Mouse (Mus musculus) neural tube, embryonic 14.5 days (tissue): Measurements from ENCODE around the gene Calcoco1. TPM values are rescaled to one million over a fixed set of nuclear protein-coding genes. Genes with fewer than 3 reads are reported as not detected.

Experiments used
- ATAC-seq: fragments of 200-750 bp; cut with Nextera tagmentation; 2 replicates; pipeline ENCODE4 v1.8.0; 2017; ENCODE audit warnings: low read depth, mild to moderate bottlenecking, moderate TSS enrichment, moderate library complexity
- H3K27ac ChIP-seq: fragments of 300-500 bp; sonication (generic); 2 replicates; pipeline ENCODE4 v1.5.1; 2014; ENCODE audit warnings: low read depth, mild to moderate bottlenecking, control low read depth, low read length, moderate library complexity, mixed read lengths
- H3K27me3 ChIP-seq: fragments of 300-500 bp; sonication (generic); 2 replicates; pipeline ENCODE4 v1.6.1; 2014; ENCODE audit warnings: low read length; ENCODE audit not compliant: control insufficient read depth, insufficient read depth
- H3K36me3 ChIP-seq: fragments of 300-500 bp; sonication (generic); 2 replicates; pipeline ENCODE4 v1.6.1; 2014; ENCODE audit warnings: low read length, mixed read lengths; ENCODE audit not compliant: control insufficient read depth, insufficient read depth
- H3K4me1 ChIP-seq: fragments of 300-500 bp; sonication (generic); 2 replicates; pipeline ENCODE4 v1.6.1; 2014; ENCODE audit warnings: low read length; ENCODE audit not compliant: control insufficient read depth, insufficient read depth
- H3K4me2 ChIP-seq: fragments of 300-500 bp; sonication (generic); 2 replicates; pipeline ENCODE4 v1.6.1; 2014; ENCODE audit warnings: mild to moderate bottlenecking, low read depth, low read length, control low read depth
- H3K4me3 ChIP-seq: fragments of 300-500 bp; sonication (generic); 2 replicates; pipeline ENCODE4 v1.5.1; 2014; ENCODE audit warnings: low read depth, low read length, control low read depth, mixed read lengths
- H3K9ac ChIP-seq: fragments of 300-500 bp; sonication (generic); replicated peaks from 2 replicates; pipeline ENCODE4 v1.6.1; 2014; ENCODE audit warnings: low read depth, mild to moderate bottlenecking, control low read depth, low read length, mixed read lengths
- H3K9me3 ChIP-seq: fragments of 300-500 bp; sonication (generic); 2 replicates; pipeline ENCODE4 v1.6.1; 2016; ENCODE audit warnings: low read length; ENCODE audit not compliant: control insufficient read depth
- WGBS: fragments of 180-500 bp; shearing (Covaris S2); extraction: QIAGEN DNeasy Blood & Tissue Kit; methylation state at CpG from one replicate; pipeline ENCODE4 v1.1.7; 2014; 5-methylcytosine and 5-hydroxymethylcytosine counted together
- polyA plus RNA-seq: library from polyadenylated mRNA; unstranded; fragments of >200 nt; fragmentation: Nextera tagmentation; extraction: Ambion mirVana; gene quantifications from 2 replicates; pipeline ENCODE4 v1.2.1, GENCODE M21; 2014

The Calcoco1 gene
- polyA plus RNA-seq, 1 experiment from 2014 or later, result 23.5 TPM

DNA sequence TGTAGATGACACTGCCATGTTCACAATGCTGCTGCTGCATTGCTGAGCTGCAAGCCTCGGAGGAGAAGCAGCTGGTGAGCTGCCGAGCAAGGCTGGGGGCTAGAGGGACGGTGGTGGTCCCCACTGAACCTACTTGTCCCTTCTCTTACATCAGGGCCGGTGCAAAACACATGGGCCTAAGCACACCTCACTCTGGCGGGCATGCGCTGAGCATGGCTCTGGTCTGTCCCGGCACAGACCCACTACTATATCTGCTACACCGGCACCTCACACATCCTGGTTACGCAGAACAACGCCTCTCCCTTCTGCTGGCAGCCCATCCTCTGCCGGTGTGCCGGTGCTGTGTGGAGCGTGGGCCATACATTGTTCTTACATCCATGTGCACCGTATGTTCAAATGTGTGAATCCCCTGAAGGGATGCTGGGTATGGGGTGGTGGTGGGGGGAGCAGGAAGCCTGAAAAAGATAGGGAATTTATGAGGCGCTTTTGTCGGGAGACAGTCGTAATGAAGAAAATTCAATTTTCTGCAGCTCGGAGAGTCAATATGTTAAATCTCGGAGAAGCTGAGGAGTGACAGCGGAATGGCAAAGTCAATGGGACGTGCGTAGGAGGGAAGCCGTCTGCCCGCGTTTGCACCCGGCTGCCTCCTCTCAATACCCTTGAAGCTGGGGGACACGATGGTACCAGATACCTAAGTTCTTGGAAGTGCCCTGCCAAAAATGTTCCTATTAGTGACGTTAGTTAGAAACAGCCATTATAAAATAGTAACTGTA lies 12.0 kb upstream of the Calcoco1 start:
- Histone ChIP-seq H3K36me3 (no peaks in the 10 kb centered on the region), H3K27ac (peak overlapping the region; percentile 73), H3K27me3 (no peaks in the 10 kb centered on the region), H3K4me3 (no peak overlapping the region), H3K9me3 (no peaks in the 10 kb centered on the region), H3K4me2 (no peak overlapping the region), H3K4me1 (peaks cover 18% of the 10 kb centered on the region), H3K9ac (no peak overlapping the region)
- no peak for ATAC-seq
- WGBS, result 73% methylated on average over 28 of the region's 28 CpGs

DNA sequence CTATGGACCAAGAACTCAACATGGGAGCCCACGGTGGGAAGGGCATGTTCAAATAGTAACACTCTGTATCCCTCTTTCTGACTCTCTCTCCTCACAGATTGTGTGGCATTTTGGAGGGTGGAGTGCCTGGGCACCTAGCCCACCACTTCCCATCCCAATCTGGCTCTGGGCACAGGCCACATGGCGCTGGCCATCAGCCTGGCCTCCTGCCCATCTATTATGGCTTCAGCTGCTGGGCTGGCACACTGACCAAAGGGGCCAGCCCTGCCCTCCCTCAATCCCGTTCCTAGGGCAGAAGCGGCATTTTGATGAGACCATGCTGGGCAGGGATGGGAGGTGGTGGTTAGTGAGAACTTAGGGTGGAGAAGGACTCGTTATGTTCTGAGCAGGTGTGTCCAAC lies 11.3 kb upstream of the Calcoco1 start:
- 69% methylated on average over 5 of the region's 5 CpGs for WGBS
- ATAC-seq, result no peak

DNA sequence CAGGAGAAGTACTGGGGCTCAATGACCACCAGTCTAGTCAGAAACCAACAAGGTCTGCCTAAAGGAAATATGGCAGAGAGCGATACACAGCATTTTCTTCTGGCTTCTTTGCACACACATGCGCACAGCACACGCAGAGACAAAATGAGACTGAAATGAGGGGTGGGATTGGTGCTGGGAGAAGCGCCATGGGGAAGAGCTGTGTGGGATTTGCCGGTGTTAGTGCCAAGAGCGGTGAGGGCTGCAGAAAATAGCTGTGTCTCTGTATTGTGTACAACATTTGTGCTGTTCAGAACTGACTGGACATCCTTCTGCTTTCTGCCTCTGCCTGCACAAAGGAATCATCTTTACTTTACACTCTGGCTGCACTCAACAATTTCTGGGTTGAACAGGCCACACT lies 10.4 kb upstream of the Calcoco1 start:
- 77% methylated on average over 6 of the region's 6 CpGs for WGBS
- Histone ChIP-seq H3K27ac (peak overlapping the region; percentile 45; the same call in 1 of the 2 replicates), H3K9me3 (no peaks in the 10 kb centered on the region), H3K9ac (no peak overlapping the region), H3K4me2 (no peak overlapping the region), H3K4me3 (no peak overlapping the region), H3K4me1 (peaks cover 18% of the 10 kb centered on the region), H3K27me3 (no peaks in the 10 kb centered on the region), H3K36me3 (no peaks in the 10 kb centered on the region)
- ATAC-seq, result no peak

More for the DNA sequence above, 11.3 kb upstream of the Calcoco1 start:
- no peaks in the 10 kb centered on the region for H3K36me3 ChIP-seq
- no peak overlapping the region for H3K9ac ChIP-seq
- H3K27ac ChIP-seq, result peak overlapping the region; percentile 45
- H3K4me3 ChIP-seq, result no peak overlapping the region
- H3K4me1 ChIP-seq, result peaks cover 18% of the 10 kb centered on the region
- H3K27me3 ChIP-seq, result no peaks in the 10 kb centered on the region
- no peak overlapping the region for H3K4me2 ChIP-seq
- no peaks in the 10 kb centered on the region for H3K9me3 ChIP-seq

DNA sequence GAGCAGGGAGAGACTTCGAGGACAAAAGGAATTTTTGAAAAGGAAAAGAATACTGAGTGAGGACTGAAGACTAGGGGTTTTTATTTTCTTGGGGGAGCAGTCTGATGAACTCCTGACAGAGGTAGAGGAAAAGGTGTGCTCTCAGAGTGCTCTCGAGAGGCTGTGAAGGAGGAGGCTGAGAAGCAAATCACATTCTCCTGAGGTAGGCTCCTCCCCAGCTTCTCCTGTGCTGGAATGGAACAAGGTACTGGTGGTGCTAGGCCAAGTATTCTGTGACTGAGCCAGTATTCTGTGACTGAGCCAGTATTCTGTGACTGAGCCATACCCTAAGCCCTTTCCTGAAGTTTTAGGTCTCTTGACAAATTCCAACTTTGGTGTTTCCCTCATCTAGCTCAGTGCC lies 6.0 kb upstream of the Calcoco1 start:
- Histone ChIP-seq H3K4me1 (no peaks in the 10 kb centered on the region), H3K27me3 (no peaks in the 10 kb centered on the region), H3K27ac (no peak overlapping the region), H3K36me3 (no peaks in the 10 kb centered on the region), H3K4me3 (no peak overlapping the region), H3K9me3 (no peaks in the 10 kb centered on the region), H3K4me2 (no peak overlapping the region), H3K9ac (no peak overlapping the region)
- WGBS, result 79% methylated on average over 2 of the region's 2 CpGs
- no peak for ATAC-seq

DNA sequence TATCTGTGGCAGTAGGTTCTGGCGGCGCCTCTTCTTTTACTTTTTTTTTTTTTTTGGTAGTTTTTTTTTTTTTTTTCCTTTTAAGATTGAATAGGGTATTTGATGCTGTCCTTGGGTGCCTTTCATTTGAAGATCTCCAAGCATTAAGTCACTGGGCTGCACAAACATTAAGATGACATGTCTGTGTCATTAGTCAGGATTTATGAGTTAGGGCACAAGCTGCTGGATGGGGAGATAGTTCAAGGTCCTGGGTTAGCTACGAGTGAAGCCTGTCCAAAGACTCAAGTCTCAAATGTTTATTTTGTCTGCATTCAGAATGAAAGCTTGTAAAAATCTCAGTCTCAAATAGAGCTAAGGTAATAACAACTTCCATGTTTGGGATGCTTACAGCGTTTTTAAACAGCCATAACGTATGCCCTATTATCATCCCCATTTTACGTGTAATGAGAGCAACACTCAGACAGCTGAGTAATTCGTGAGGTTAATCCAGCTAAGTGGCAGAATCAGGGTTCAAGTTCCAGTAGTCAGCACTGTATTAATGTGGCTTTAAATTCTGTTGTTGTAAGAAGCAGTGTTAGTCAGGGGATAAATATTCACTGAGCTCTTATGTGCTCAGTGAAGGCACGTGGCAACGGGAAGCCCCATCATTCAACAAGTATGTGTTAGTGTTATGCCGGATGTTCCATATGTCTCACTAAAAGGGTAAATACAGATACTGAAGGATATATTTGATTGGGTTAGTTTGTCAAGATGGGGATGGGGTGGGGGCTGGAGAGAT lies 1.6 kb upstream of the Calcoco1 start:
- Histone ChIP-seq H3K27me3 (no peaks in the 10 kb centered on the region), H3K27ac (no peak overlapping the region), H3K4me1 (peaks cover 8% of the 10 kb centered on the region; the same call in 1 of the 2 replicates), H3K9me3 (no peaks in the 10 kb centered on the region), H3K9ac (no peak overlapping the region), H3K36me3 (no peaks in the 10 kb centered on the region), H3K4me2 (no peak overlapping the region), H3K4me3 (no peak overlapping the region)
- 79% methylated on average over 10 of the region's 10 CpGs for WGBS
- ATAC-seq, result no peak

DNA sequence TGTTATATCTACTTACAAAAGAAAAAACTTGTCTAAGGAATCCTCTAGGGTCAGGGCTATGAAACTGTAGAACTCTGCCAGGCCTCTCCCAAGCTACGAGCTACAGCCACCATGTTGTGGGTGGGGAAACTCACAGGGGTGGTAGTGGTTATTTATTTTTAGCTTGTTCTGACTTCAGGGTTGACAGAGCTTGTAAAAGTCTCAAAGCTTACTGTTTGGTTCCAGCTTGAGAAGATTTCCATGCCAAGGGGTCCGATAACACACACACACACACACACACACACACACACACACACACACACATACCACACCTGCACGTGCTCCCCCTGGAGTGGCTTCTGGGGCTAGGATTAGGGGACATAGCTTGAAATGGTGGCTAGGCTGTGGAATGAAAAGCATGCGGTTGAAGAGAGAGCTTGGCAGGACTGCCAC lies 538 bp upstream of the Calcoco1 start:
- H3K27ac ChIP-seq, result no peak overlapping the region
- peak overlapping the region; percentile 17; the same call in 1 of the 2 replicates for H3K4me3 ChIP-seq
- no peak for ATAC-seq
- H3K4me1 ChIP-seq, result peaks cover 8% of the 10 kb centered on the region; the same call in 1 of the 2 replicates
- H3K9ac ChIP-seq, result no peak overlapping the region
- H3K36me3 ChIP-seq, result peaks cover 6% of the 10 kb centered on the region; the same call in 1 of the 2 replicates
- H3K9me3 ChIP-seq, result no peaks in the 10 kb centered on the region
- WGBS, result 65% methylated on average over 4 of the region's 4 CpGs
- H3K27me3 ChIP-seq, result no peaks in the 10 kb centered on the region
- H3K4me2 ChIP-seq, result peak overlapping the region; percentile 52

DNA sequence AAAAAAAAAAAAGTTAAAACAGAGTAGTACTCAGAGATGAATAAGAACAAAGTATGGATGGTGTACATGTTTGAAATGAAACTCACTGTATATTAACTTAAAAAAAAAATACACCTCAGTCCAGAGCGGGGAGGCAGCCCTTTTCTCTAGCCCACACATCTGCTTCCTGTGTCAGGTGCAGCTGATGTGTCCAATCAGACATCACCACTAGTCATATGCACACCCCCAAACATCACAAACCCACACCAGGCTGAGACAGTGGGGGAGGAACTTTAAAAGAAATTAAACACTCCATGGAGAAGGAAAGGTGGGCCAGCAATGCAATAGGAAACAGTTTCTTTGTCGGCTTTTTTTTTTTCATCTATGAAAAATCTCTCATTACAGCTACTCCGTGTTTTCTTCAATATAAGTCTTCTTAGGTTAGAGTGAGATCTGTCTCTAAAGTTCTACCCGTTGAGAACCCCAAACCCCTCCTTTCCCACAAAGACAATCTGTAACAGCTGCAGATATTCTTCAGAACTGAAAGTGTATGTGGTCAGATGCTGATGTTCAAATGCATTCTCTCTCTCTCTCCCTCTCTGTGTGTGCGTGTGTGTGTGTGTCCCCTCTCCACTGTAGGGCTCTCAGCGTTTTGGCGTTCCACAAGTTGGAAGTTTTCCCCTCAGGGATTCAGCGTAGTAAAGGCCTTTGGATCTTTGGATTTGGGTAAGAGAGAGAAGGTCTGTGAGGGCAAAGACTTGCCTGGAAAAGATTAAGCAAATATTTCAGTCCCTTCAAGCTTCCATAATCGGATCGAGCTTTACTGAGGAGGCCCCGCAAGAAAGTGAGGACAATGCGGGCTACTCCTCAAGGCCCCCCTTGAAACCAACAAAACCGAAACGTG lies 721 bp downstream of the Calcoco1 start:
- H3K9ac ChIP-seq, result peak overlapping the region; percentile 48
- ATAC-seq, result no peak
- H3K27me3 ChIP-seq, result no peaks in the 10 kb centered on the region
- H3K27ac ChIP-seq, result no peak overlapping the region
- 23% methylated on average over 14 of the region's 14 CpGs for WGBS
- H3K4me2 ChIP-seq, result peak overlapping the region; percentile 54
- peaks cover 8% of the 10 kb centered on the region; the same call in 1 of the 2 replicates for H3K4me1 ChIP-seq
- H3K9me3 ChIP-seq, result no peaks in the 10 kb centered on the region
- peaks cover 10% of the 10 kb centered on the region; the same call in 1 of the 2 replicates for H3K36me3 ChIP-seq
- peak overlapping the region; percentile 52 for H3K4me3 ChIP-seq

DNA sequence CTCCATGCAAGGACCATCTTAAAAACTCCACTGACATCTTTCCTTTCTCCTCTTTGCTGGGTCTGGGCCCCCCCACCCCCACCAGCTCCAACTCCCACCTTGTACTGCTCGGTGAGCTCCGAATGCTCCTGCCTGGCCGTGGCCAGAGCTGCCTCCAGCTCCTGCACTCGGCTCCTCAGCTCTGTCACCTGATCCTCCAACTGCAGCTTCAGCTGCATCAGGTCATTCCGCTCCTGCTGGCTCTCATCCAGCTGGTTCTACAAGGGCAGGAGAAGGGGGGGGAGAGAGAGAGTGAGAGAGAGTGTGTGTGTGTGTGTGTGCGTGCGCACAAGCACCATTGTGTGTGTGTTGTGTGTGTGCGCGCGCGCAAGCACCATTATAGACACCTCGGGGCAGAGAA lies 5.8 kb downstream of the Calcoco1 start:
- H3K36me3 ChIP-seq, result peaks cover 30% of the 10 kb centered on the region
- WGBS, result 62% methylated on average over 12 of the region's 12 CpGs
- no peak for ATAC-seq
- H3K4me1 ChIP-seq, result peaks cover 5% of the 10 kb centered on the region; the same call in 1 of the 2 replicates
- H3K4me3 ChIP-seq, result no peak overlapping the region
- H3K9me3 ChIP-seq, result no peaks in the 10 kb centered on the region
- no peak overlapping the region for H3K27ac ChIP-seq
- H3K27me3 ChIP-seq, result no peaks in the 10 kb centered on the region
- H3K4me2 ChIP-seq, result no peak overlapping the region
- no peak overlapping the region for H3K9ac ChIP-seq
